Mouse (Mus musculus): ENCODE data around the gene Slc4a8.

The Slc4a8 gene

GRCm38 (mm10) chr15:100832784-100833183 is 71.2 kb downstream of the Slc4a8 start:
- DNase-seq: no peak

GRCm38 (mm10) chr15:100836729-100837128 is 75.2 kb downstream of the Slc4a8 start:
- DNase-seq: no peak

- DNase-seq: peak; percentile 68
These were observed 77.2 kb downstream of the Slc4a8 start for GRCm38 (mm10) chr15:100838607-100839207.

GRCm38 (mm10) chr15:100844336-100844735 is 82.8 kb downstream of the Slc4a8 start:
- DNase-seq: no peak

GRCm38 (mm10) chr15:100845049-100845879 is 83.7 kb downstream of the Slc4a8 start:
- peak; percentile 24 for DNase-seq

- no peak for DNase-seq
These were observed 85.6 kb downstream of the Slc4a8 start for GRCm38 (mm10) chr15:100847193-100847592.

GRCm38 (mm10) chr15:100857586-100857985 is 96.0 kb downstream of the Slc4a8 start:
- no peak for DNase-seq

GRCm38 (mm10) chr15:100860856-100861255 is 99.3 kb downstream of the Slc4a8 start:
- DNase-seq: no peak

- no peak for DNase-seq
These were observed 104.0 kb downstream of the Slc4a8 start for GRCm38 (mm10) chr15:100865556-100865955.

- no peak for DNase-seq
These were observed 108.0 kb downstream of the Slc4a8 start, which contains the start of gene Scn8a for GRCm38 (mm10) chr15:100869558-100869957. Gene Scn8a (plus strand): TSS chr15:100869858.

- peak; percentile 87 for DNase-seq
These were observed 108.6 kb downstream of the Slc4a8 start for GRCm38 (mm10) chr15:100870001-100870774.

GRCm38 (mm10) chr15:100870775-100871106 is 109.2 kb downstream of the Slc4a8 start:
- DNase-seq: peak; percentile 74

GRCm38 (mm10) chr15:100871107-100872011 is 109.8 kb downstream of the Slc4a8 start:
- DNase-seq: peak; percentile 53

GRCm38 (mm10) chr15:100873155-100873554 is 111.6 kb downstream of the Slc4a8 start:
- no peak for DNase-seq

All from cerebellum, adult 11 months (tissue).